Mouse (Mus musculus) liver, adult 2 months (tissue): ENCODE results near the gene Vmp1. TPM values are rescaled to one million over a fixed set of nuclear protein-coding genes. Genes with fewer than 3 reads are reported as not detected.

Experiments used
- DNase-seq: peaks from one replicate; pipeline ENCODE4 v3.0.0-alpha.2; 2011; ENCODE audit warnings: low read depth, low spot score; ENCODE audit errors: extremely low read depth
- H3K27ac ChIP-seq: fragments of 200-500 bp; replicated peaks from 2 replicates; pipeline ENCODE4 v1.5.1; 2012; ENCODE audit warnings: low read depth, mild to moderate bottlenecking, control low read depth, inconsistent platforms, low read length; ENCODE audit not compliant: insufficient read depth
- H3K27me3 ChIP-seq: fragments of 200-500 bp; 2 replicates; pipeline ENCODE4 v1.6.1; 2012; ENCODE audit warnings: mild to moderate bottlenecking, moderate library complexity, low read length, inconsistent platforms; ENCODE audit not compliant: control insufficient read depth, insufficient read depth
- H3K36me3 ChIP-seq: fragments of 200-500 bp; 2 replicates; pipeline ENCODE4 v1.6.1; 2012; ENCODE audit warnings: low read length, inconsistent platforms; ENCODE audit not compliant: control insufficient read depth, insufficient read depth
- H3K4me1 ChIP-seq: fragments of 200-500 bp; 2 replicates; pipeline ENCODE4 v1.6.1; 2011; ENCODE audit warnings: low read length; ENCODE audit not compliant: control insufficient read depth, insufficient read depth
- H3K4me3 ChIP-seq: fragments of 200-500 bp; 2 replicates; pipeline ENCODE4 v1.5.1; 2011; ENCODE audit warnings: low read depth, mild to moderate bottlenecking, control low read depth, low read length, moderate library complexity; ENCODE audit not compliant: insufficient read depth
- H3K79me2 ChIP-seq: fragments of 200-500 bp; 2 replicates; pipeline ENCODE4 v1.6.1; 2012; ENCODE audit warnings: inconsistent platforms, mild to moderate bottlenecking, low read length, moderate library complexity; ENCODE audit not compliant: control insufficient read depth, insufficient read depth
- H3K9ac ChIP-seq: fragments of 200-500 bp; 2 replicates; pipeline ENCODE4 v1.6.1; 2012; ENCODE audit warnings: low read depth, mild to moderate bottlenecking, control low read depth, inconsistent platforms, low read length
- CTCF ChIP-seq: fragments of 200-500 bp; IDR thresholded peaks from 2 replicates; pipeline ENCODE4 v1.5.1; 2011; ENCODE audit warnings: low read depth, low read length, control low read depth
- POLR2A ChIP-seq: fragments of 200-500 bp; IDR thresholded peaks from 2 replicates; pipeline ENCODE4 v1.6.1; 2011; ENCODE audit warnings: low read length, control low read depth; ENCODE audit not compliant: insufficient read depth; ENCODE audit errors: extremely low read depth
- WGBS: fragments of 180-500 bp; shearing (Covaris S2); methylation state at CpG from one replicate; pipeline ENCODE4 v1.1.7; 2018; 5-methylcytosine and 5-hydroxymethylcytosine counted together
- polyA plus RNA-seq: library from polyadenylated mRNA; depleted of rRNA; stranded (reverse); fragments of >200 nt; gene quantifications from 2 replicates; pipeline ENCODE4 v1.2.3, GENCODE M21; 2012
- total RNA-seq: library from RNA; depleted of rRNA; stranded (reverse); fragments of >200 nt; gene quantifications from 2 replicates; pipeline ENCODE4 v1.2.3, GENCODE M21; 2014

The Vmp1 gene
- total and polyA plus RNA-seq, 2 experiments, result 37.8 to 93.6 TPM

DNA sequence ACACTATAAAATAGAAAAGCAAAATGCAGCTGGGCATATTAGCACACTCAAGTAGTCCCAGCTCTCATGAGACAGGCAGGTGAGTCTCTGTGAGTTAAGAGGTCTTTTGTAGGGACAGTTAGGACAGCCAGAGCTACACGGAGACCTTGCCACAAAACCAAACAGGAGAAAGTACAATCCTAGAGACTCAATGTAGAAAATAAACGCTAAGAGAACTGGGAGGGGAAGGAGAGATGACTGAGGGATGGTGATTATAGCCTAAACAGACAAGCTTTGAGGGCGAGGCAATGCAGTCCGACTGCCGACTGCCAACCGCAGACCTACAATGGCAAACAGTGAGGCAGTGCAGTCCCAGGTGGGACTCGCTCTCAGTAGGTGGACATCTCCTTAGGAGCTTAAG is 95.8 kb downstream of the Vmp1 start:
- peak; percentile 50 for DNase-seq
- Histone ChIP-seq H3K4me1 (peaks cover 10% of the 10 kb centered on the region), H3K4me3 (no peak overlapping the region)

DNA sequence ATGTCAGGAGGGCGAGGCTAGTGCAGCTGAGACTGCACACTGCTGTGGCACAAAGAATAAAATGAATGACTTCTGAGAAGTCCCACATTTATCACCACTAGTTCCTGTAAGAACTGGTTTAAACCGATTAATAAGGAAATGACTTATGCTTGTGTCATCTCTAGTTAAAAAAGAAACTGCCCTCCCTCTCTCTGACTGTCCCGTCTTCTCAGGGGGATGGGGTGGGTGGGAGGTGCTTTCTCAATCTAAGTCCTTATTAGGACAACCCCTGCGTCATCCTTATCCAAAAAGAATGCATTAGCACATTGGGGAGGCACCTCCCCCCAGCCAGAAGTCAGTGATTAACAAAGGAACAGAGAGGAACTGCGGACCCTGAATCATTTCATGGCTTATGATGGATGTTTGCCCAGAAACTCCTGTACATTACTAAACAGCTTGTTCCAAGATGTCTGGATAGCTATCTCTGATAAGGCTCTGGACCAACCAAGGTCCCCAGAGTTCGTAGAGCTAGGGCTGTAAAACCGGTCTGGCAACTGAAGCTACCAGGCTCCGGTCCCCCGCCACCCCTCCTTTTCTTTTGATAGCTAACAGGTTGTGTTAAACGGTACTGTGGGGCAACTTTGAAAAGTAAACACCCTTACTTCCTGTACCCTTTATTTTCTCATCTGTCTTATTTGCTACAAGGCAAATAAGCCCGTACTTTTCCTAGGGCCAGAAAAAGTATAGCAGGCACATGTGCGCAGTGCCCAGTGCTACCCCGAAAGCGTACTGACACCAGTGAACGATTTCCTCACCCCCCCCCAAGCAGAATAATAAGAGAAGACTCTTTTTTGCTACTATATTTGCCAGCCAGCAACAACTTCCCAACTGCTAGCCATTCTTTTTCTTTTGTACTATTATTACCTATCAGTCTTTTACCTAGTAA is 96.5 kb downstream of the Vmp1 start:
- no peaks in the 10 kb centered on the region; the same call in 1 of the 2 replicates for H3K79me2 ChIP-seq
- peak overlapping the region; percentile 100 for H3K27ac ChIP-seq
- peak overlapping the region; percentile 98 for H3K4me3 ChIP-seq
- peak overlapping the region; percentile 98 for H3K9ac ChIP-seq
- peaks cover 12% of the 10 kb centered on the region for H3K4me1 ChIP-seq
- H3K27me3 ChIP-seq, result no peaks in the 10 kb centered on the region
- under 1% methylated on average over 15 of the region's 15 CpGs for WGBS
- peaks cover 12% of the 10 kb centered on the region for H3K36me3 ChIP-seq
- TF ChIP-seq POLR2A (peak; percentile 71; the same call in 1 of the 2 replicates), CTCF (no peak)
- peak; percentile 96 for DNase-seq

More for the DNA sequence above, 95.8 kb downstream of the Vmp1 start:
- WGBS, result 27% methylated on average over 7 of the region's 7 CpGs
- TF ChIP-seq POLR2A (no peak), CTCF (no peak)
- Histone ChIP-seq H3K27me3 (no peaks in the 10 kb centered on the region), H3K9ac (peak overlapping the region; percentile 76), H3K79me2 (no peaks in the 10 kb centered on the region; the same call in 1 of the 2 replicates), H3K27ac (peak overlapping the region; percentile 100), H3K36me3 (peaks cover 14% of the 10 kb centered on the region)

DNA sequence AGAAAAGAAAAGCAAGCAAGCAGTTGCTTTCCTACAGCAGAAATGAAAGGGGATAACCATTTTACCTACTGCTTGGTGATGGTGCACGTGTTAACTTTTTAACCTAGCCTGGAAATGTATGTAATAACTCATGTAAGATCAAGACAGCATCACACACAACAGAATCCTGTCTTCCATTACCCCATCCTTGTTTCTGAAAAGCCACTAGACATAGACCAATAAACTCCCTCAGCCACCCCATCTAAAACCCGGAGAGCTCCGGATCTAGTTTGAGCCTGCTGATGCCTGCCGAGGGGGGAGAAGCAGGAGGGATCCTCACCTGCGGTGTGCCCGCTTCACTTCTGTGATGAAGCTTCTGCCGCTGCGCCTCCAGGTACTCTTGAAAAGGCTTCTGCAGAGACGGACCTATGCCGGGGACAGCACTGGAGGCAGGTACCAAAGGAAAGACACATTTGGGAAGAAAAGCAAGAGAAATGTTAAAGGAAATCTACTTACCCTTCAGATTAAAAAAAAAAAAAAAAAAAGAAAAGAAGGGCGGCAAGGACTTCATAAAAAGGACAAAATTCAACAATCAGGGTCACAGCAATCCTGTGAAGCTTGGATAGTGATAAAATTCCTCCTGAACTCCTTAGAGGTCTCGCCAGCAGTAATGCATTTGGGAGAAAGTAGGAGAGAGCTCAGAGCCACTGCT is 97.3 kb downstream of the Vmp1 start:
- WGBS, result under 1% methylated on average over 12 of the region's 12 CpGs
- Histone ChIP-seq H3K4me3 (peak overlapping the region; percentile 98), H3K79me2 (no peaks in the 10 kb centered on the region; the same call in 1 of the 2 replicates), H3K27ac (peak overlapping the region; percentile 100), H3K4me1 (peaks cover 15% of the 10 kb centered on the region), H3K36me3 (peaks cover 12% of the 10 kb centered on the region), H3K27me3 (no peaks in the 10 kb centered on the region), H3K9ac (peak overlapping the region; percentile 98)
- peak; percentile 58; the same call in 1 of the 2 replicates for TF ChIP-seq POLR2A
- no peak for TF ChIP-seq CTCF
- peak; percentile 52 for DNase-seq

DNA sequence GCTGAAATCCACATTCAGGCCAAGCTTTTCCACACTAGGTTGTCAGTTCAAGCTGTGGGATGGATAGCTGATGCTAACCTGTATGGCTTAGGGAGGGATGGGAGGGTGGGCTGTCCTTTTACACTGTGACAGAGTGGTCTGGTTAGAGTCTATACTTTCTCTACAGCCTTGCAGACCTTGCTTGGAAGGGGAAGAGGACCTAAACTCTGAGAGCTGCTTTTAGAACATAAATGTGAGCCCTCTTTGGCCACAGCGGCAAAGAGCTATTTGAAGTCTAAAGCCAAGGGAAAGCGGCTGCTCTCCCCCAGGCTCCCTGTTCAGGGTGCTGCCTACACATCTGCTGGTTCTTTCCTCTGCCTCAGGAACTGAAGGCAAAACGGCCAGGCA is 98.0 kb downstream of the Vmp1 start:
- Histone ChIP-seq H3K9ac (peak overlapping the region; percentile 87), H3K79me2 (no peaks in the 10 kb centered on the region; the same call in 1 of the 2 replicates), H3K4me1 (peaks cover 15% of the 10 kb centered on the region), H3K27ac (peak overlapping the region; percentile 98), H3K4me3 (peak overlapping the region; percentile 95), H3K36me3 (peaks cover 12% of the 10 kb centered on the region), H3K27me3 (no peaks in the 10 kb centered on the region)
- 2% methylated on average over 3 of the region's 3 CpGs for WGBS
- DNase-seq, result no peak
- TF ChIP-seq POLR2A (0 out of 2 replicates have a peak, but pooled peaks have one; percentile 19), CTCF (no peak)

DNA sequence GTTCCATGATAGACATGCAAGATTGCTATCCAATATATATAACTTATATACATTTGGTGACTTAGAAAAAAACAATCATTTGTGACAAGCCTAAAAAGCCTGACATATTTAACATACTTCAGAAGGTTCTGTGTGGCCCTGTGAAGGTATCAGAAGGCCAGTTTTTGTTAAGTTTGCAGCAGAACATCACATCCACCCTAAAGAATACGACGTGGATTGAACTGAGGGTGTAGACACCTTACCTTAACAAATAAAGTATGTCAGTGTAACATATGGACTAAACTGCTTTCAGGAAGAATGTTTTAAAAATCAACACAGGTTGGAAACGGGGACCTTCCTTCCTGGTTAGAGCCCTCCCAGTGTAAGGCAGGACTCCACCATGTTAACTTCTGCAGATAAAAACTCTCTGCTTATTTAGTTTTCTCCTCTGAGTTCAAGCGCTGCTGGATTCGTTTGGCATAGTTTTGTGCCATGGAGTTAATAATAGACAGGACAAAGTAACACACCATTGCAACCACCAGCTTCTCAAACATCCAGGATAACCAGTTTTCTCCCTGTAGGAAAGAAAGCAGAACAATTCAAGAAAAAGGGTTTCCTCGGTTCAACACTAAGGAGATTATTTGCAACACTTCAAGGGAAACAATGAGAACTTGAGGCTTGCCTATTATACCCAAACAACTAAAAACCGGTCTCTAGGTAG is 98.6 kb downstream of the Vmp1 start:
- DNase-seq, result peak; percentile 83
- Histone ChIP-seq H3K9ac (peak overlapping the region; percentile 87), H3K36me3 (peaks cover 12% of the 10 kb centered on the region), H3K27ac (peak overlapping the region; percentile 98), H3K27me3 (no peaks in the 10 kb centered on the region), H3K4me3 (peak overlapping the region; percentile 95), H3K4me1 (peaks cover 17% of the 10 kb centered on the region), H3K79me2 (no peaks in the 10 kb centered on the region; the same call in 1 of the 2 replicates)
- WGBS, result 8% methylated on average over 7 of the region's 7 CpGs
- TF ChIP-seq POLR2A (0 out of 2 replicates have a peak, but pooled peaks have one; percentile 22), CTCF (no peak)
